10 mouse cellular contexts compared by ENCODE assay signal in the genomic region with DNA sequence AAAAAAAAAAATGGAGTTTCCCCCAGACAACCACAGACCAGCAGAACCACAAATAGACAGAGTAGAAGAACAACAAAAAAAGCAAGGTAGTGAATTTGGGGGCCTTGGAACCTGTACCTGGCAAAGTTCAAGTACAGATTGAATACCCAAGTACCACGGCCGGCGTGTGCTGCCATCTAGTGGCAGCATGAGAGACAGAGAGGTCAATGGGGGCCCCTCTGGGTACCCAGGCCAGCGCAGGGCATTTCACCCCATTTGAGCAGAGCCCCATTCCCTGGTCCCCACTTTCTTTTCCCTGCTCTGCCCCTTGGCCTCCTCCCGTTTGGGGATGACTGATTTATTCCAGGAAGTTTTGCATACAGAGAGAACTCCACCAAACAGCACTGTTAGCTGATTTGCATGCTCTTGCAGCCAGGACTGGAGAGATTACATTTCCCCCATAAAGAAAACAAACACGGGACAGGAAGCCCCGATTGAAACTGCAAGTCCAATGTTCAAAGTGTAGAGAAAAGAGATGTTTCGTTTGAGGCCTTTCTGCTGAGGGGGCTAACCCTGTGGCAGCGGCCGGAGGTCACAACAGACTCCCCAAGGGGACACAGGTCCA. TPM values are rescaled to one million over a fixed set of nuclear protein-coding genes. Genes with fewer than 3 reads are reported as not detected.
DNase-seq lines count a peak whose midpoint lies in the region; ATAC-seq and TF ChIP-seq lines count a peak whose summit lies in the region.
"Had no signal": no experiment of that assay in that cellular context is flagged by ENCODE, and none has a peak within 500 bp of the region (broad histone marks: within the 10 kb centered on the region; RNA-seq: fewer than 3 reads in every experiment).

No protein-coding gene starts in this region.

- no peak overlapping the region for H3K4me2 ChIP-seq in hindbrain, embryonic 16.5 days (ENCODE audit: low read length)

- no peaks in the 10 kb centered on the region for H3K79me3 ChIP-seq in C2C12 (ENCODE audit: low read depth)

- H3K27me3 ChIP-seq in hindbrain, embryonic 10.5 days (ENCODE audit: insufficient read depth, poor library complexity, severe bottlenecking), result peaks cover 57% of the 10 kb centered on the region
- peaks cover 6% of the 10 kb centered on the region for H3K27me3 ChIP-seq in hindbrain, embryonic 16.5 days (replicated peaks; ENCODE audit: control insufficient read depth, insufficient read depth, low read length)
- peaks cover 36% of the 10 kb centered on the region for H3K27me3 ChIP-seq in C2C12 (ENCODE audit: control insufficient read depth, insufficient read depth, insufficient read length)

- peak; percentile 79 for TF ChIP-seq CTCF in C2C12 (IDR thresholded peaks at IDR 0.05; ENCODE audit: control insufficient read depth, insufficient read depth, insufficient read length)

- no peaks in the 10 kb centered on the region for H3K79me2 ChIP-seq in C2C12 (ENCODE audit: control insufficient read depth, insufficient read depth)

- peaks cover 17% of the 10 kb centered on the region for H3K4me1 ChIP-seq in hindbrain, embryonic 10.5 days (replicated peaks)
- no peaks in the 10 kb centered on the region for H3K4me1 ChIP-seq in hindbrain, embryonic 16.5 days (ENCODE audit: control insufficient read depth, insufficient read depth, low read depth, low read length)

- no peak overlapping the region for H3ac ChIP-seq in C2C12 (ENCODE audit: control insufficient read depth, insufficient read length, low read depth)

- peak; percentile 60 for DNase-seq in hindbrain, embryonic 10.5 days (ENCODE audit: low spot score)
- DNase-seq in MN1 (ENCODE audit: low spot score), result peak; percentile 44
- peak; percentile 52 to 56 for DNase-seq in heart, postnatal 14 days
- peak; percentile 27 for DNase-seq in lung, postnatal 25 days (ENCODE audit: low spot score)
- DNase-seq in thymus, postnatal 4 days, result peak; percentile 80
- DNase-seq in testis, postnatal 10 days (ENCODE audit: low spot score), result no peak

- no peak overlapping the region for H3K27ac ChIP-seq in hindbrain, embryonic 10.5 days
- H3K27ac ChIP-seq in hindbrain, embryonic 16.5 days (ENCODE audit: low read depth, low read length), result no peak overlapping the region
- H3K27ac ChIP-seq: neural tube, embryonic 13.5 days had no signal

- intact Hi-C loops in heart, postnatal 14 days (cut with DNase I), result loop anchor here (1.0 kb wide), 1 partner anchor 29 kb away; no protein-coding TSS in a partner anchor

- H3K9me3 ChIP-seq in hindbrain, embryonic 10.5 days, result no peaks in the 10 kb centered on the region
- H3K9me3 ChIP-seq in hindbrain, embryonic 16.5 days (ENCODE audit: control insufficient read depth, low read length), result no peaks in the 10 kb centered on the region
- H3K9me3 ChIP-seq: neural tube, embryonic 13.5 days had no signal

- 23% methylated on average over 10 of the region's 10 CpGs for WGBS in hindbrain, embryonic 10.5 days
- WGBS in hindbrain, embryonic 16.5 days, result 21% methylated on average over 10 of the region's 10 CpGs

- no peak overlapping the region for H3K9ac ChIP-seq in hindbrain, embryonic 16.5 days (ENCODE audit: low read depth, low read length)
- H3K9ac ChIP-seq: neural tube, embryonic 13.5 days had no signal

- no peak overlapping the region for H3K4me3 ChIP-seq in hindbrain, embryonic 10.5 days
- no peak overlapping the region for H3K4me3 ChIP-seq in hindbrain, embryonic 16.5 days (ENCODE audit: low read length)
- no peak overlapping the region for H3K4me3 ChIP-seq in C2C12 (ENCODE audit: insufficient read depth, poor library complexity, severe bottlenecking)
- H3K4me3 ChIP-seq: neural tube, embryonic 13.5 days had no signal

- no peak for ATAC-seq in hindbrain, embryonic 16.5 days

- H3K36me3 ChIP-seq in hindbrain, embryonic 10.5 days, result no peaks in the 10 kb centered on the region
- no peaks in the 10 kb centered on the region for H3K36me3 ChIP-seq in hindbrain, embryonic 16.5 days (ENCODE audit: control insufficient read depth, insufficient read depth, low read length)
- H3K36me3 ChIP-seq in C2C12 (ENCODE audit: control insufficient read depth, insufficient read depth), result no peaks in the 10 kb centered on the region
- H3K36me3 ChIP-seq: neural tube, embryonic 13.5 days had no signal

TF ChIP-seq in C2C12, 6 proteins besides CTCF, POLR2A, EP300 and RAD21:
- TF ChIP-seq USF1 (IDR thresholded peaks at IDR 0.05; ENCODE audit: low read depth) (no peak), MYOD1 (IDR thresholded peaks at IDR 0.05; ENCODE audit: control insufficient read depth, insufficient read length, low read depth) (no peak), CEBPB (IDR thresholded peaks at IDR 0.05; ENCODE audit: low read depth) (no peak), MAX (IDR thresholded peaks at IDR 0.05) (no peak), MYOG (IDR thresholded peaks at IDR 0.05; ENCODE audit: control insufficient read depth, extremely low read depth, insufficient read length) (no peak), FOSL1 (IDR thresholded peaks at IDR 0.05; ENCODE audit: insufficient read depth, low read length, poor library complexity, severe bottlenecking) (no peak)

RNA-seq across cellular contexts. Expression of a gene that starts 0.8 kb away (rescaled TPM):
- 3.4 and 4.7 TPM in 2 replicates for polyA plus RNA-seq in hindbrain, embryonic 10.5 days (2016; fragmentation: Nextera tagmentation; extraction: Ambion mirVana)
- polyA plus RNA-seq in hindbrain, embryonic 16.5 days (2015; fragmentation: Nextera tagmentation; extraction: Ambion mirVana), result not detected in 2 replicates
- polyA plus RNA-seq in C2C12 (2012; fragmentation: generic; extraction: Trizol), result not detected
- total RNA-seq in heart, postnatal 14 days (2021), result not detected
- polyA plus RNA-seq: frontal cortex, adult 2 months had no signal

RNA-seq across cellular contexts. Expression of a gene that starts 18.4 kb away (rescaled TPM):
- polyA plus RNA-seq in hindbrain, embryonic 10.5 days (2016; fragmentation: Nextera tagmentation; extraction: Ambion mirVana), result 21.8 and 23.8 TPM in 2 replicates
- 28.8 and 30.6 TPM in 2 replicates for polyA plus RNA-seq in hindbrain, embryonic 16.5 days (2015; fragmentation: Nextera tagmentation; extraction: Ambion mirVana)
- polyA plus RNA-seq in C2C12 (2012; fragmentation: generic; extraction: Trizol), result 6.9 TPM
- total RNA-seq in heart, postnatal 14 days (2021), result 10 to 100 TPM; 19.4 to 20.4 TPM

RNA-seq across cellular contexts. Expression of a gene that starts 39.1 kb away (rescaled TPM):
- 59.8 and 61.0 TPM in 2 replicates for polyA plus RNA-seq in hindbrain, embryonic 10.5 days (2016; fragmentation: Nextera tagmentation; extraction: Ambion mirVana)
- polyA plus RNA-seq in hindbrain, embryonic 16.5 days (2015; fragmentation: Nextera tagmentation; extraction: Ambion mirVana), result 39.5 and 44.1 TPM in 2 replicates
- 28.1 TPM for polyA plus RNA-seq in C2C12 (2012; fragmentation: generic; extraction: Trizol)
- 10 to 100 TPM in 1 of 2 experiments, 1 to 10 TPM in 1; 9.8 to 10.9 TPM for total RNA-seq in heart, postnatal 14 days (2021)

RNA-seq across cellular contexts. Expression of a gene that starts 59.4 kb away (rescaled TPM):
- not detected in 2 replicates for polyA plus RNA-seq in hindbrain, embryonic 10.5 days (2016; fragmentation: Nextera tagmentation; extraction: Ambion mirVana)
- not detected in 2 replicates for polyA plus RNA-seq in hindbrain, embryonic 16.5 days (2015; fragmentation: Nextera tagmentation; extraction: Ambion mirVana)
- not detected for polyA plus RNA-seq in C2C12 (2012; fragmentation: generic; extraction: Trizol)
- not detected for total RNA-seq in heart, postnatal 14 days (2021)
- polyA plus RNA-seq: neural tube, embryonic 13.5 days had no signal
